Mouse (Mus musculus): ENCODE measurements around the gene Itga1. TPM values are rescaled to one million over a fixed set of nuclear protein-coding genes. Genes with fewer than 3 reads are reported as not detected.
A peak's percentile ranks its signal among the peaks of the same experiment; 100 is the strongest.

The Itga1 gene
- polyA plus RNA-seq, 1 experiment from 2014 or later, result 5.6 TPM

DNA sequence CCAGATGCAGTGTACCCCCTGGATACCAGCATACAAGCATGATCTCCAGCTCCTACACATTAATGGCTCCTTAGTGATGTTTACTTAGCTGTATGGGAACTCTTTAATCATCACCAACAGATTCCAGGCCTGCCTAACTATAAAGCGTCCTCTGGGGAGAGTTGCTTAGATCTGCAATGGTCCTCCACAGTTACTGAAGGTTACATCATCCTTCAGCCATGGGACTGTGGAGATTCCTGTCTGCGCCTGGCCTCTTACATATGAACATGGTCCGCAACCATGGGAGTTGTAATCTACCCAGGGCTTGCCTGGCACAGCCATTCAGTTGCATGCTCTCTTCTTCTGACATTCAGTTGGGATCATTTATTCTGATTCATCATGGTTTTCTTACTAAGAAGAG lies 129.9 kb downstream of the Itga1 start:
- Histone ChIP-seq H3K36me3 (ENCODE audit: poor library complexity, severe bottlenecking) (no peaks in the 10 kb centered on the region), H3K9me3 (replicated peaks) (no peaks in the 10 kb centered on the region), H3K27me3 (no peaks in the 10 kb centered on the region), H3K4me1 (no peaks in the 10 kb centered on the region), H3K4me3 (no peak overlapping the region), H3K9ac (no peak overlapping the region), H3K27ac (no peak overlapping the region), H3K4me2 (no peak overlapping the region)
- ATAC-seq, result no peak
- 94% methylated on average over 3 of the region's 3 CpGs for WGBS

- no peak overlapping the region for H3K4me2 ChIP-seq
- no peak overlapping the region for H3K9ac ChIP-seq
- H3K27me3 ChIP-seq, result no peaks in the 10 kb centered on the region
- H3K4me1 ChIP-seq, result no peaks in the 10 kb centered on the region
- no peaks in the 10 kb centered on the region for H3K9me3 ChIP-seq (replicated peaks)
- ATAC-seq, result peak; percentile 95
- no peak overlapping the region for H3K27ac ChIP-seq
- 26% methylated on average over 2 of the region's 2 CpGs for WGBS
- no peak overlapping the region for H3K4me3 ChIP-seq
- H3K36me3 ChIP-seq (ENCODE audit: poor library complexity, severe bottlenecking), result no peaks in the 10 kb centered on the region
Measured at GRCm38 (mm10) chr13:114964233-114964632, 137.5 kb downstream of the Itga1 start.

DNA sequence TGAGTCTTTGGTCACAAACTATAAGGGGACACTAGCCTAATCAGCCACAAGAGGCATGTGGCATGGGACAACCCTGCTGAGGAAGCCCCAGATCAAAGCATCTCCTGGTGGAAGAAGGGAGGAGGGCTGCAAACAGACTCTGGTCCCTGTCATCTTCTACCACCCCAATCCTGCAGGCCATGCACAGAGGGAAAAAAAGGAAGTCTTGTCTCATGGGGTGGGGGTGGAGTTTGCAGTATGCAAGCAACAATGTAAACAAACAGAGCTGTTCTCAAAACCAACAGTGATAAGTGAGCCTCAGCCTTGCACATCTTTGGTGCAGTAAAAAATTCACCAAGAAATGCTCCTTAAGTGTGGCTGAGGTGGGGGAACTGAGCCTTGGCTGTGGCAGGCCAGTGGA lies 147.2 kb downstream of the Itga1 start:
- Histone ChIP-seq H3K9ac (no peak overlapping the region), H3K27ac (no peak overlapping the region), H3K9me3 (replicated peaks) (no peaks in the 10 kb centered on the region), H3K4me3 (no peak overlapping the region), H3K27me3 (no peaks in the 10 kb centered on the region), H3K36me3 (ENCODE audit: poor library complexity, severe bottlenecking) (no peaks in the 10 kb centered on the region), H3K4me2 (no peak overlapping the region), H3K4me1 (no peaks in the 10 kb centered on the region)
- no peak for ATAC-seq

- no peak overlapping the region for H3K4me2 ChIP-seq
- peaks cover 7% of the 10 kb centered on the region; the same call in 1 of the 2 replicates for H3K27me3 ChIP-seq
- no peaks in the 10 kb centered on the region for H3K36me3 ChIP-seq (ENCODE audit: poor library complexity, severe bottlenecking)
- 89% methylated on average over 7 of the region's 7 CpGs for WGBS
- H3K27ac ChIP-seq, result no peak overlapping the region
- H3K9ac ChIP-seq, result no peak overlapping the region
- ATAC-seq, result no peak
- H3K4me1 ChIP-seq, result peaks cover 16% of the 10 kb centered on the region
- H3K4me3 ChIP-seq, result no peak overlapping the region
- H3K9me3 ChIP-seq (replicated peaks), result no peaks in the 10 kb centered on the region
Measured at GRCm38 (mm10) chr13:114933541-114933940, 168.2 kb downstream of the Itga1 start.

GRCm38 (mm10) chr13:114931775-114932294 lies 169.9 kb downstream of the Itga1 start, which contains the start of gene Itga2:
Itga2 (minus strand) TSS chr13:114932100.
- Histone ChIP-seq H3K4me2 (peak within 1 kb of the TSS; percentile 80), H3K4me3 (peak within 1 kb of the TSS; percentile 41), H3K9ac (peak within 1 kb of the TSS; percentile 58), H3K27me3 (peaks cover 7% of the 10 kb centered on the region; the same call in 1 of the 2 replicates), H3K27ac (no peak within 1 kb of the TSS), H3K4me1 (peaks cover 16% of the 10 kb centered on the region), H3K36me3 (ENCODE audit: poor library complexity, severe bottlenecking) (no peaks in the 10 kb centered on the region), H3K9me3 (replicated peaks) (no peaks in the 10 kb centered on the region)
- WGBS, result 2% methylated on average over 28 of the region's 28 CpGs
- peak; percentile 90 for ATAC-seq

GRCm38 (mm10) chr13:114930996-114931649 lies 170.6 kb downstream of the Itga1 start:
- H3K27me3 ChIP-seq, result peaks cover 7% of the 10 kb centered on the region; the same call in 1 of the 2 replicates
- 1% methylated on average over 10 of the region's 10 CpGs for WGBS
- peak overlapping the region; percentile 41 for H3K4me3 ChIP-seq
- no peaks in the 10 kb centered on the region for H3K36me3 ChIP-seq (ENCODE audit: poor library complexity, severe bottlenecking)
- peak; percentile 64 for ATAC-seq
- peak overlapping the region; percentile 80 for H3K4me2 ChIP-seq
- no peaks in the 10 kb centered on the region for H3K9me3 ChIP-seq (replicated peaks)
- H3K27ac ChIP-seq, result no peak overlapping the region
- H3K9ac ChIP-seq, result peak overlapping the region; percentile 58
- H3K4me1 ChIP-seq, result peaks cover 16% of the 10 kb centered on the region

- WGBS, result 79% methylated on average over 1 of the region's 1 CpGs
- Histone ChIP-seq H3K9ac (no peak overlapping the region), H3K4me1 (peaks cover 13% of the 10 kb centered on the region), H3K27me3 (no peaks in the 10 kb centered on the region), H3K27ac (no peak overlapping the region), H3K36me3 (ENCODE audit: poor library complexity, severe bottlenecking) (no peaks in the 10 kb centered on the region), H3K4me2 (no peak overlapping the region), H3K4me3 (no peak overlapping the region), H3K9me3 (replicated peaks) (no peaks in the 10 kb centered on the region)
- ATAC-seq, result no peak
Measured at GRCm38 (mm10) chr13:114924785-114925184, 177.0 kb downstream of the Itga1 start.

DNA sequence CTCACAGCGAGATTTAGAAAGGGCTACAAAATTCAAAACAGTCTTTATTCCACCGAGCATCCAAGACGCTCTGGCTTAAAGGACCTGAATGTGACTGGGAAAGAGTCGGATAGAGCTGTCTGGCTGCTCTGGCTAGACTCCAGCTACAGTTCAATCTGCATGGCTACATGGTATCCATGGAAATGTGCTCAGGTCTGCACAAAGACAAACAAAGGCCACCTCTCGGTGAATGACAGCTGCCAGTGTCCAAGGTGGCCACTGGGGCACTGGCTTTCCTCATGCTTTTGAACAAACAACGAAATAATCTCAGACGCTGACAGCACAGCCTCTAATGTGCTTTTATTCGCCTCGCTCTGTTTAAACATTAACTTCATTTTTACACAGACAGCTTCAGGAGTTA lies 178.4 kb downstream of the Itga1 start:
- no peaks in the 10 kb centered on the region for H3K9me3 ChIP-seq (replicated peaks)
- H3K36me3 ChIP-seq (ENCODE audit: poor library complexity, severe bottlenecking), result no peaks in the 10 kb centered on the region
- no peak overlapping the region for H3K4me3 ChIP-seq
- WGBS, result 4% methylated on average over 9 of the region's 9 CpGs
- H3K4me1 ChIP-seq, result peaks cover 13% of the 10 kb centered on the region
- peak overlapping the region; percentile 48 for H3K4me2 ChIP-seq
- peak overlapping the region; percentile 48 for H3K27ac ChIP-seq
- H3K27me3 ChIP-seq, result no peaks in the 10 kb centered on the region
- H3K9ac ChIP-seq, result peak overlapping the region; percentile 8; the same call in 1 of the 2 replicates
- ATAC-seq, result peak; percentile 94

GRCm38 (mm10) chr13:114915767-114916166 lies 186.0 kb downstream of the Itga1 start:
- H3K4me3 ChIP-seq, result no peak overlapping the region
- H3K4me1 ChIP-seq, result no peaks in the 10 kb centered on the region
- no peak overlapping the region for H3K9ac ChIP-seq
- no peaks in the 10 kb centered on the region for H3K36me3 ChIP-seq (ENCODE audit: poor library complexity, severe bottlenecking)
- H3K9me3 ChIP-seq (replicated peaks), result no peaks in the 10 kb centered on the region
- no peaks in the 10 kb centered on the region for H3K27me3 ChIP-seq
- no peak overlapping the region for H3K4me2 ChIP-seq
- WGBS, result 83% methylated on average over 5 of the region's 5 CpGs
- ATAC-seq, result no peak
- H3K27ac ChIP-seq, result no peak overlapping the region

- Histone ChIP-seq H3K9ac (no peak overlapping the region), H3K27ac (no peak overlapping the region), H3K9me3 (replicated peaks) (no peaks in the 10 kb centered on the region), H3K27me3 (no peaks in the 10 kb centered on the region), H3K4me3 (no peak overlapping the region), H3K4me2 (no peak overlapping the region), H3K36me3 (ENCODE audit: poor library complexity, severe bottlenecking) (no peaks in the 10 kb centered on the region), H3K4me1 (no peaks in the 10 kb centered on the region)
- ATAC-seq, result no peak
- WGBS, result 92% methylated on average over 4 of the region's 4 CpGs
Measured at GRCm38 (mm10) chr13:114914963-114915362, 186.8 kb downstream of the Itga1 start.

GRCm38 (mm10) chr13:114914559-114914958 lies 187.2 kb downstream of the Itga1 start:
- ATAC-seq, result no peak
- WGBS, result 93% methylated on average over 4 of the region's 4 CpGs
- Histone ChIP-seq H3K4me2 (no peak overlapping the region), H3K36me3 (ENCODE audit: poor library complexity, severe bottlenecking) (no peaks in the 10 kb centered on the region), H3K9ac (no peak overlapping the region), H3K9me3 (replicated peaks) (no peaks in the 10 kb centered on the region), H3K27me3 (no peaks in the 10 kb centered on the region), H3K4me3 (no peak overlapping the region), H3K27ac (no peak overlapping the region), H3K4me1 (no peaks in the 10 kb centered on the region)

- no peak for ATAC-seq
- 79% methylated on average over 9 of the region's 9 CpGs for WGBS
Measured at GRCm38 (mm10) chr13:114910629-114911028, 191.1 kb downstream of the Itga1 start.

DNA sequence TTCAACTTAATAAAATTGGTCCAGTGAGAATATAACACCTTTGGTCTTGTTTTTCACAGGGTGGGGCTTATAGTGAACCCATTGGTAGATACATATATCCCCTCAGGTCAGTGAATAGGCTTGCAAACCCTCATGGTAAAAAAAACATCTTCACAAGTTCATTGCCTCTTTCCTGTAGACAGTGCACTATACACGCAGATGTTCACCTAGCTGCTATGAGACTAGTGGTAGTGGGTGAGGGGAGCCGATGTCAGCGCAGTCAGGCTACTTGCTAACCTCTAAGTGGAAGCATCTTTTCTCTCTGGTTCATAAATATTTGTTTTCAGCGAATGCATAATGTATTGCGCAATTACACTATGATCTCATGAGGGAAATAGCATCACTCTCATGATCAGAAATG lies 192.2 kb downstream of the Itga1 start:
- ATAC-seq, result no peak
- no peaks in the 10 kb centered on the region for H3K36me3 ChIP-seq (ENCODE audit: poor library complexity, severe bottlenecking)
- 96% methylated on average over 5 of the region's 5 CpGs for WGBS
- H3K27ac ChIP-seq, result no peak overlapping the region
- H3K4me2 ChIP-seq, result no peak overlapping the region
- no peaks in the 10 kb centered on the region for H3K9me3 ChIP-seq (replicated peaks)
- no peak overlapping the region for H3K4me3 ChIP-seq
- no peaks in the 10 kb centered on the region for H3K4me1 ChIP-seq
- H3K9ac ChIP-seq, result no peak overlapping the region
- no peaks in the 10 kb centered on the region for H3K27me3 ChIP-seq

More at GRCm38 (mm10) chr13:114910629-114911028, 191.1 kb downstream of the Itga1 start:
- Histone ChIP-seq H3K9me3 (replicated peaks) (no peaks in the 10 kb centered on the region), H3K9ac (no peak overlapping the region), H3K4me2 (no peak overlapping the region), H3K4me3 (no peak overlapping the region), H3K27ac (no peak overlapping the region), H3K27me3 (no peaks in the 10 kb centered on the region), H3K36me3 (ENCODE audit: poor library complexity, severe bottlenecking) (no peaks in the 10 kb centered on the region), H3K4me1 (no peaks in the 10 kb centered on the region)
